Mouse (Mus musculus): ENCODE measurements around the gene Ip6k2.

DNA sequence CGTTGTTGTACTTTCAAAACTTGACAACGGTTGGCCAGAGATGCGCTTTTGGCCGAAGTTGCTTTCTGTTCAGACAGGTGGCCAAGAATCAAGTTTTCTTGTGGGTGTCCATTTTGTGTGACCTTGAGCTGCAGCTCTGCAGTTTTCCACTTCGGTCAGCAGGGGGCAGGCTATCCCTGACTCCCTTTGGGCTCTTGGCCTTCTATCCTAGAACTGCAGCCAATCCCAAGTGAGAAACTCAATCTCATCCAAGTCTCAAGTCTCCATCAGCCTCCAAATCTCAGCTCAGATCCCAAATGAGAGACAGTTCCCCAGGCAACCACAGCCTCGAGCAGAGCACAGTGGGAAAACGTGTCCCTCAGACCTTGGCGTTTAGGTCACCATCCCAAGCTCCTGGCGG lies 30.3 kb upstream of the Ip6k2 start:
- TF ChIP-seq NELFE (IDR thresholded peaks at IDR 0.05; ENCODE audit: low read depth, low read length): no peak
- no peak for TF ChIP-seq ELF1 (IDR thresholded peaks at IDR 0.05; ENCODE audit: low read depth, low read length)
- peak; percentile 70 to 85 (median 75) for TF ChIP-seq CTCF (IDR thresholded peaks at IDR 0.05 in 2 of 3, conservative IDR thresholded peaks at IDR 0.05 in 1 of 3; ENCODE audit: control insufficient read depth in 1 of 3, insufficient read depth in 1 of 3, low read depth in 2 of 3, low read length in 3 of 3, poor library complexity in 1 of 3, severe bottlenecking in 1 of 3)
- no peak for TF ChIP-seq TAL1 (IDR thresholded peaks at IDR 0.05; ENCODE audit: low read length)
- TF ChIP-seq EP300 (IDR thresholded peaks at IDR 0.05; ENCODE audit: low read depth in 1 of 2, low read length in 2 of 2): no peak
- TF ChIP-seq POLR2A (IDR thresholded peaks at IDR 0.05; ENCODE audit: control insufficient read depth in 1 of 2, insufficient read depth in 1 of 2, low read depth in 1 of 2, low read length in 2 of 2, poor library complexity in 1 of 2): no peak
- TF ChIP-seq TBP (IDR thresholded peaks at IDR 0.05; ENCODE audit: low read depth, low read length): no peak
- no peak for TF ChIP-seq TCF12 (IDR thresholded peaks at IDR 0.05; ENCODE audit: low read depth, low read length)
